Mouse (Mus musculus) heart, embryonic 13.5 days (tissue): ENCODE data around the gene Arhgap24. TPM values are rescaled to one million over a fixed set of nuclear protein-coding genes. Genes with fewer than 3 reads are reported as not detected.
"Not testable (repeated sequence)": the region's sequence is repeated elsewhere in the genome, so short reads cannot be mapped to it uniquely, and the experiment has no call there.

ENCODE experiments used
- ATAC-seq: fragments of 200-750 bp; cut with Nextera tagmentation; 2 replicates; pipeline ENCODE4 v1.8.0; 2017; ENCODE audit warnings: moderate TSS enrichment; ENCODE audit not compliant: insufficient number of reproducible peaks, low FRiP score, low TSS enrichment; ENCODE audit errors: extremely low read depth
- H3K27ac ChIP-seq: fragments of 300-500 bp; sonication (generic); replicated peaks from 2 replicates; pipeline ENCODE4 v1.5.1; 2015; ENCODE audit warnings: moderate library complexity, mild to moderate bottlenecking, inconsistent platforms
- H3K27me3 ChIP-seq: fragments of 300-500 bp; sonication (generic); replicated peaks from 2 replicates; pipeline ENCODE4 v1.6.1; 2015; ENCODE audit warnings: mild to moderate bottlenecking, inconsistent platforms
- H3K36me3 ChIP-seq: fragments of 300-500 bp; sonication (generic); 2 replicates; pipeline ENCODE4 v1.6.1; 2015; ENCODE audit warnings: mild to moderate bottlenecking, inconsistent platforms
- H3K4me1 ChIP-seq: fragments of 300-500 bp; sonication (generic); 2 replicates; pipeline ENCODE4 v1.6.1; 2015; ENCODE audit warnings: inconsistent platforms
- H3K4me2 ChIP-seq: fragments of 300-500 bp; sonication (generic); 2 replicates; pipeline ENCODE4 v1.6.1; 2015; ENCODE audit warnings: inconsistent platforms, mild to moderate bottlenecking, moderate library complexity
- H3K4me3 ChIP-seq: fragments of 300-500 bp; sonication (generic); 2 replicates; pipeline ENCODE4 v1.5.1; 2015; ENCODE audit warnings: moderate library complexity, mild to moderate bottlenecking, inconsistent platforms
- H3K9ac ChIP-seq: fragments of 300-500 bp; sonication (generic); 2 replicates; pipeline ENCODE4 v1.6.1; 2015; ENCODE audit warnings: inconsistent platforms, mild to moderate bottlenecking, moderate library complexity
- H3K9me3 ChIP-seq: fragments of 300-500 bp; sonication (generic); 2 replicates; pipeline ENCODE4 v1.6.1; 2016; ENCODE audit warnings: inconsistent platforms
- WGBS: fragments of 180-500 bp; shearing (Covaris S2); methylation state at CpG from one replicate; pipeline ENCODE4 v1.1.7; 2015; ENCODE audit warnings: mixed read lengths; 5-methylcytosine and 5-hydroxymethylcytosine counted together
- polyA plus RNA-seq: library from polyadenylated mRNA; unstranded; fragments of >200 nt; fragmentation: Nextera tagmentation; extraction: Ambion mirVana; gene quantifications from 2 replicates; pipeline ENCODE4 v1.2.1, GENCODE M21; 2015

Arhgap24 gene
- polyA plus RNA-seq, 1 experiment from 2014 or later, result 11.2 TPM

DNA sequence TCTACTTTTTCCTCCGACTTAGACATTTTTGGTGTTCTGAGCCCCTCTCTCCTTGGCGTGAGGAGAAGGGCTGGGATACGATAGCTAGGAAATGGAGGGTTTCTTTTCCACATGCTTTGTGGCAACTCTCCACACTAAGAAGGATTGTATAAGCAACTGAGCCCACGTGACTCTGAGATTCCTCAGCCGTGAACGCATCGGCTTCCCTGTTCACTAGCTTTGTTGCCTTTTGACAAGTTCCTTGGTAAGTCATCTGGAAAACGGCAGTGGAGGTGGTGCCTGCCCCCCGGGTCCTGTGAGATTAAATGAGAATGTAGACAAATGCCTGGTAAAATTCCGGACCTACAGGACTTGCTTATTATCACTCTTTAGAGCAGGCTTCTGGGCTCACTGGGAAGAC, 374.6 kb downstream of the Arhgap24 start:
- 41% methylated on average over 10 of the region's 10 CpGs for WGBS
- no peak overlapping the region for H3K4me3 ChIP-seq
- H3K27ac ChIP-seq, result no peak overlapping the region; the same call in 1 of the 2 replicates
- peaks cover 3% of the 10 kb centered on the region; the same call in 1 of the 2 replicates for H3K36me3 ChIP-seq
- no peak for ATAC-seq
- no peak overlapping the region for H3K9ac ChIP-seq
- H3K4me1 ChIP-seq, result peaks cover 12% of the 10 kb centered on the region; the same call in 1 of the 2 replicates
- H3K4me2 ChIP-seq, result peak overlapping the region; percentile 50
- H3K27me3 ChIP-seq, result no peaks in the 10 kb centered on the region
- no peaks in the 10 kb centered on the region for H3K9me3 ChIP-seq

DNA sequence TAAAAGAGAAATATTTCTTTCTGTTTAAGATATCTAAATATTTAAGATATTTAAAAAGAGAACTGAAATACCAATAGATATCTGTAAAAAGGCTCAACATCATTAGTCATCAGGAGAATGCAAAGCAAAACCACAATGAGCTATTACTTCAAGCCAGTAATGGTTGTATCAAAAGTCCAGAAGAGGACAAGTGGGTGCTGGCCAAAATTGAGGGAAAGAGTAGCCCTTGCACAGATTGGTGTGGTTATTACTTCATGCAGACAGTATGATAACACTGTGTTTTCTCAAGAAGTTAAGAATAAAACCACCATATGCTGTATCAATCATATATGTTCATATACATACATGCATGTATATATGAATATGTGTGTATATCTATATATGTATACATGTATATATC, 376.9 kb downstream of the Arhgap24 start:
- H3K27ac ChIP-seq, result no peak overlapping the region
- no peak for ATAC-seq
- no peak overlapping the region for H3K9ac ChIP-seq
- no peaks in the 10 kb centered on the region for H3K9me3 ChIP-seq
- no peak overlapping the region for H3K4me3 ChIP-seq
- H3K4me2 ChIP-seq, result no peak overlapping the region
- H3K36me3 ChIP-seq, result peaks cover 3% of the 10 kb centered on the region; the same call in 1 of the 2 replicates
- no peaks in the 10 kb centered on the region for H3K27me3 ChIP-seq
- H3K4me1 ChIP-seq, result peaks cover 12% of the 10 kb centered on the region; the same call in 1 of the 2 replicates

DNA sequence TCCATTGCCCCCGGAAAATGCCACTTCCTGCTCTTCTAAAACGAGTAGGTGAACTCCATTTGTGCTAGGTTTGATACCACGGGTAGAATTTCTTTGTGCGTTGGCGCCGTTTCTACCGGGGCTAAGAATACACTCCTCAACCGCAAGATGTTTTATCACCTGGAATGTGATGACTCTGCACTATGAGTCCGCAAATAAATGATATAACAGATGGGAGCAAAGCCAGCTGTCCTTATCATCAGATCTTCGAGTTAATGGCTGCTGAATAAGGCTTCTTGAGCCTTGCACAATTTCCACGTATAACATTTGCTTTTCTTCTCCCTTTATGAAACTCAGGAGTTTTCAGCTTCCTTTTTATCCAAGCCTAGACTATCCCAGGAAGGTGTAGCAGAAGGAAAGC, 378.6 kb downstream of the Arhgap24 start:
- WGBS, result 70% methylated on average over 11 of the region's 11 CpGs
- ATAC-seq, result no peak

DNA sequence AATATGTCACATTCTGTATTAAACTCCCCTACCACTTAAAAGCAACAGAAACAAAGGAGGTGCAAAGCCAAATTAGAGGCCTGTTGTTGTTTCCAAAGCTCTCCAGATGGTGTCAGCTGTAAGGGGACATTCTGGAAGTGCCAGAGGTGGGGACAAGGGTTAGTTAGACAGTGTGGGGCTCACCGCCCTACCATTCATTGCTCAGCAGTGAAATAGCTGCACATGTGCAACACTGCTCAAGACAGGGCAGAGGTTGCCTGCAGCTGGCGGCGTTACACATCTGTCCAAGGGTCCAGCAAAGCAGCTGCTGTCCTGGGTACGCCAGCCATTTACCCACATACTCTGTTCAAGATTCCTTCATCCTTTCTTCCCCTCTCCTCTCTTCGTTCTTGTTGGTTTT, 387.0 kb downstream of the Arhgap24 start:
- no peak overlapping the region for H3K9ac ChIP-seq
- no peaks in the 10 kb centered on the region for H3K36me3 ChIP-seq
- no peak overlapping the region for H3K4me2 ChIP-seq
- 55% methylated on average over 5 of the region's 5 CpGs for WGBS
- no peak overlapping the region for H3K4me3 ChIP-seq
- no peaks in the 10 kb centered on the region for H3K4me1 ChIP-seq
- H3K9me3 ChIP-seq, result no peaks in the 10 kb centered on the region
- no peak for ATAC-seq
- no peak overlapping the region for H3K27ac ChIP-seq
- H3K27me3 ChIP-seq, result no peaks in the 10 kb centered on the region

More for the DNA sequence above, 378.6 kb downstream of the Arhgap24 start:
- Histone ChIP-seq H3K4me2 (no peak overlapping the region), H3K4me3 (no peak overlapping the region), H3K9me3 (no peaks in the 10 kb centered on the region), H3K36me3 (peaks cover 3% of the 10 kb centered on the region; the same call in 1 of the 2 replicates), H3K27me3 (no peaks in the 10 kb centered on the region), H3K27ac (no peak overlapping the region), H3K4me1 (peaks cover 7% of the 10 kb centered on the region; the same call in 1 of the 2 replicates), H3K9ac (no peak overlapping the region)

DNA sequence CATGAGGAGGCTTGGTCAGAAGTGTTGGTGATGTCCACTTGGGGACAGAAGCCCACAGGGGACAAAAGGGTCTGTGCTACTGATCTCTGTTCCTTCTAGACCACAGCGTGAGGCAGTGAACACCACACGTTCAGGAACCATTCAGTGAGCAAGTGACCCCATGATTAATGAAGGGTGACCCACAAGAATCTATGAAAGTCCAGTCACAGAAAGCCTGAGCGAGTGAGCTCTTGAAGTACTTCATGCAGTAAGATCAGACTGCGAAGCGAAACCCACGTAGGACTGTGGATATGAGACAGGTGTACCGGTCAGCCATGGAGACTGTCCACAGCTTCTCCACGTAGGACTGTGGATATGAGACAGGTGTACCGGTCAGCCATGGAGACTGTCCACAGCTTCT, 391.8 kb downstream of the Arhgap24 start:
- not testable (repeated sequence) for H3K9ac ChIP-seq, H3K36me3 ChIP-seq, H3K4me3 ChIP-seq, H3K27me3 ChIP-seq, H3K9me3 ChIP-seq, H3K4me2 ChIP-seq, H3K4me1 ChIP-seq, ATAC-seq, H3K27ac ChIP-seq
- 87% methylated on average over 9 of the region's 9 CpGs for WGBS

DNA sequence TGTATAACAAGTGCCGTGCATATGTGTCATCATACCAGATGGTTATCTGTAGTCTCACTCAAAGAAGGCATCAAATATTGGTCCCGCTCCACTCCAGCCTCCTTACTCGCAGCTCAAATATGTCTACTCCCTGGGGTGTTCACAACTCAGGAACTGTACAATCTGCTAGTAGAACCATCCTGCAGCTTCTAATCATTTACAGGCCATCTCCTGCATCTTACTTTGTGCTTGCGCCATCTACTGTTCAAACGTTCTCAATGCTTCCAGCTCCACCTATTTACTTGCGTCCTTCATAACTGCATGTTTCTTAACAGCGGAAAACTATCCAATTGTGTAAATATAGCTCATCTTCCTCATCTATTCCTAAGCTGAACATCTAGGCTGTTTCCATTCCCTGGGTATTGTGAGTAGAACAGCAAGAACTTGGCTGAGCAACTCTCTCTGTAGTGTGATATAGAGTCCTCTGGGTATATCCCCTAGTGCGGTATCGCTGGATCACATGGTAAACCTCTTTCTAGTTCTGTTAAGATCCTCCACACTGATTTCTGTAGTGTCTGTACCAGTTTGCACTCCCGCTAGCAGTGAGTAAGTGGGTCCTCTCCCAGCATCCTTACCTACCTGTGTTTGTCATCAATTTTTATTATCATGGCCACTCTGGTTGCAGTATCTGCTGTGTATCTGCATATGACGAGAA, 393.6 kb downstream of the Arhgap24 start:
- Histone ChIP-seq H3K4me1 (0 out of 2 replicates have a peak, but pooled peaks cover 3% of the 10 kb centered on the region), H3K9ac (no peak overlapping the region), H3K9me3 (no peaks in the 10 kb centered on the region), H3K4me3 (no peak overlapping the region), H3K27me3 (no peaks in the 10 kb centered on the region), H3K4me2 (peak overlapping the region; percentile 44), H3K36me3 (no peaks in the 10 kb centered on the region), H3K27ac (no peak overlapping the region)
- 37% methylated on average over 11 of the region's 11 CpGs for WGBS
- no peak for ATAC-seq

DNA sequence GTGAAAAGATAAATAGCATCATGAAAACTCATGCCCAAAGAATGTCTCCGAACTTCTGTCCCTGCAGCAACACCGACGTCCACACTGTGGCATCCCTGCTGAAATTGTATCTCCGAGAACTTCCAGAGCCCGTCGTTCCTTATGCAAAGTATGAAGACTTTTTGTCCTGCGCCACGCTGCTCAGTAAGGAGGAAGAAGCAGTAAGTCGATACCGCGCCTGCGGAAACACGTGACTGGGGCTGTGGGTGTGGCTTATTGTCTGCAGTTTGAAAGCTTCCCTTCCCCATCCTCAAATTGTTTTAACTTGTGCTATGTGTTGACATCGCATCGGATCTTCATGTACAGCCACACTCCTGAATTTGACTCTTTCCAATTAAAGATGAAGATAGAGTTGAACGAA, 394.4 kb downstream of the Arhgap24 start:
- Histone ChIP-seq H3K9ac (no peak overlapping the region), H3K36me3 (no peaks in the 10 kb centered on the region)

DNA sequence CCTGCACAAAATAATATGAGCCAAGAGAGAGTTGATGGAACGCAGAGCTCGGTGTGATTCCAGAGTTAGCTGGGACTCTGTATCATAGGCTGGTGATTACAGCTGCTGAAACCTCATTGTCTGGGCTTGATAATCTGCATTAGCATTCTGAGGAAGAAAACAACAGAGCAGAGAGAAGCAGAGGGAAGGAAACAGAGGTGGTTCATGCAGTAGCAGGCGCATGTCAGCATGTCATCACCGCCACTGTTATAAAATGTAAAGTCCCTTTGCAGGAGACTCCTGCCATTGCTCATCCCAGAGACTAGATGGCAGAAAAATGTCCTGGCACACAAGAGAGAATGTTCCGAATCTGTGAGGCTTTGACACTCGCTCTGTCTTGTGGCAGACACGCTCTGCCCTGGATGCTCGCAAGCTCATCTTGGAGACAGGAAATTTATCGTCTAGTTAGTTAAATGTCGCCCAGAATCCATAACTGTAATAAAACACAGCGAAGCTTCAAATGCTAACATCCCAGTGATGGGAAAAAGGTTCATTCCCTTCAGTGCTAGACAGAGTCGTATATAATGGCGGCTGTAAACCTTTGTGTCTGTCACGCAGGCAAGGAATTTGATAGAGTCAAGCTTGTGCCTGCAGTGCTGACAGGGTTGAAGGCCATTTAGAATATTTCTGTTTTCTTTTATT, 407.4 kb downstream of the Arhgap24 start:
- no peak overlapping the region for H3K27ac ChIP-seq
- peaks cover 12% of the 10 kb centered on the region for H3K36me3 ChIP-seq
- no peaks in the 10 kb centered on the region for H3K4me1 ChIP-seq
- H3K9me3 ChIP-seq, result no peaks in the 10 kb centered on the region
- H3K27me3 ChIP-seq, result no peaks in the 10 kb centered on the region
- ATAC-seq, result no peak
- no peak overlapping the region for H3K9ac ChIP-seq
- WGBS, result 77% methylated on average over 14 of the region's 14 CpGs
- no peak overlapping the region for H3K4me2 ChIP-seq
- no peak overlapping the region for H3K4me3 ChIP-seq

More for the DNA sequence above, 394.4 kb downstream of the Arhgap24 start:
- Histone ChIP-seq H3K4me1 (0 out of 2 replicates have a peak, but pooled peaks cover 3% of the 10 kb centered on the region), H3K4me2 (peak overlapping the region; percentile 44), H3K4me3 (no peak overlapping the region), H3K27me3 (no peaks in the 10 kb centered on the region), H3K9me3 (no peaks in the 10 kb centered on the region), H3K27ac (no peak overlapping the region)
- WGBS, result 50% methylated on average over 16 of the region's 16 CpGs
- ATAC-seq, result no peak

DNA sequence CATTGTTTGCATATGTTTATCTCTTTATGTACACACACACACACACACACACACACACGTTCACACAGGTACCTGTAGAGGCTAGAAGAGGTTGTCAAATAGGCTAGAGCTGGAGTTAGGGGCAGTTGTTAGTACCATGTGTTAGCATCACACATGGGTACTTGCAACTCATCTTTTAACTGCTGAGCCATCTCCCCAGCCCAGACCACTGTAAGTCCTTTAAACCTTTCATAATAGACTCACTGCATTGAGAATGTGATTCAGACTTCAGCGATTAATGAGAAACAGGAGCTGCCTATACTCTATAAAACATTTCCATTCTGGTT, 407.9 kb downstream of the Arhgap24 start:
- 89% methylated on average over 2 of the region's 2 CpGs for WGBS

DNA sequence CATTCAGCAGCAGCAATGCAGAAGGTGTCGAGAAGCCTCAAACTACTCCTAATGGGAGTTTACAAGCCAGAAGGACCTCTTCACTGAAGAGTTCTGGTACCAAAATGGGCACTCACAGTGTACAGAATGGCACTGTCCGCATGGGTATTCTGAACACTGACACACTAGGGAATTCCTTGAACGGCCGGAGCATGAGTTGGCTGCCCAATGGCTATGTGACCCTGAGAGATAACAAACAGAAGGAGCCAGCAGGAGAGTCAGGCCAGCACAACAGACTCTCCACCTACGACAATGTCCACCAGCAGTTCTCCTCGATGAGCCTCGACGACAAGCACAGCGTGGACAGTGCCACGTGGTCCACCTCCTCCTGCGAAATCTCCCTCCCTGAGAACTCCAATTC, 411.0 kb downstream of the Arhgap24 start:
- H3K27me3 ChIP-seq, result no peaks in the 10 kb centered on the region
- H3K4me3 ChIP-seq, result no peak overlapping the region
- H3K27ac ChIP-seq, result no peak overlapping the region
- no peak for ATAC-seq
- H3K36me3 ChIP-seq, result peaks cover 12% of the 10 kb centered on the region
- no peaks in the 10 kb centered on the region for H3K9me3 ChIP-seq
- 88% methylated on average over 11 of the region's 11 CpGs for WGBS
- no peak overlapping the region for H3K4me2 ChIP-seq
- no peaks in the 10 kb centered on the region for H3K4me1 ChIP-seq
- H3K9ac ChIP-seq, result no peak overlapping the region

More for the DNA sequence above, 407.9 kb downstream of the Arhgap24 start:
- Histone ChIP-seq H3K4me2 (no peak overlapping the region), H3K36me3 (peaks cover 12% of the 10 kb centered on the region), H3K27me3 (no peaks in the 10 kb centered on the region), H3K9me3 (no peaks in the 10 kb centered on the region), H3K4me1 (no peaks in the 10 kb centered on the region), H3K27ac (no peak overlapping the region), H3K9ac (no peak overlapping the region), H3K4me3 (no peak overlapping the region)
- no peak for ATAC-seq

DNA sequence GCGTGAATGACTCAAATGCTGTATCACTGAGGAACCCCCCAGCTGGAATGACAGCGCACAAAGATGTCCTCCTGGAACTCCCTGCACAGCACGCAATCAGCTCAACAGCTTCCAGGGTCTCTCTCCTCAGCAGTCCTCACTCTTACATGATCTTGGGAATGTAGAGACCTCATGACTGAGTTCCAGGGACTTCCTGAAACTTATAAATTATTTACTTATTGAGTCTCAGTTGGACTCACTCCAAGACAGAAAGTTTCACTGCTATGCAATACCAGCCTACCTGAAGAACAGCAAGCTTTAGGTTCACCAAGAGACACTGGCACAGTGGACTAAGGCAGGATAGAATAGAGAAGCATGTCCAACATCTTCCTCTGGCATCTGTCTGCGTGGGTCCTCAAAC, 417.1 kb downstream of the Arhgap24 start:
- H3K27me3 ChIP-seq, result no peaks in the 10 kb centered on the region
- H3K4me2 ChIP-seq, result no peak overlapping the region
- H3K27ac ChIP-seq, result no peak overlapping the region
- H3K9me3 ChIP-seq, result no peaks in the 10 kb centered on the region
- H3K4me1 ChIP-seq, result no peaks in the 10 kb centered on the region
- no peak overlapping the region for H3K9ac ChIP-seq
- no peak for ATAC-seq
- H3K36me3 ChIP-seq, result peaks cover 3% of the 10 kb centered on the region; the same call in 1 of the 2 replicates
- no peak overlapping the region for H3K4me3 ChIP-seq
- WGBS, result 85% methylated on average over 4 of the region's 4 CpGs
